Mouse (Mus musculus) limb, embryonic 11.5 days (tissue): ENCODE results near the gene Ces2b. TPM values are rescaled to one million over a fixed set of nuclear protein-coding genes. Genes with fewer than 3 reads are reported as not detected.

Experiments
- polyA plus RNA-seq: library from polyadenylated mRNA; unstranded; fragments of >200 nt; fragmentation: Nextera tagmentation; extraction: Ambion mirVana; gene quantifications from 2 replicates; pipeline ENCODE4 v1.2.1, GENCODE M21; 2014

Ces2b gene
- polyA plus RNA-seq, 1 experiment from 2014 or later: 0.20 TPM

Other genes starting within 250 kb of the Ces2b start
- gene Pdp2, start 240.1 kb upstream of the Ces2b start, polyA plus RNA-seq: 16.7 and 19.0 TPM in 2 replicates
- not detected in 2 replicates for gene Cdh16, start 207.2 kb upstream of the Ces2b start, polyA plus RNA-seq
- 6.5 and 7.6 TPM in 2 replicates for gene Rrad, start 200.2 kb upstream of the Ces2b start, polyA plus RNA-seq
- gene Ciao2b, start 189.6 kb upstream of the Ces2b start, polyA plus RNA-seq: 89.8 and 99.1 TPM in 2 replicates
- gene Ces2a, start 97.6 kb upstream of the Ces2b start, polyA plus RNA-seq: not detected in 2 replicates
- not detected in 2 replicates for gene Ces2c, start 15.5 kb downstream of the Ces2b start, polyA plus RNA-seq
- not detected in 2 replicates for gene Ces2e, start 94.7 kb downstream of the Ces2b start, polyA plus RNA-seq
- not detected in 2 replicates for gene Ces2f, start 115.8 kb downstream of the Ces2b start, polyA plus RNA-seq
- gene Ces2g, start 130.1 kb downstream of the Ces2b start, polyA plus RNA-seq: not detected in 2 replicates
- not detected in 2 replicates for gene Ces2h, start 169.3 kb downstream of the Ces2b start, polyA plus RNA-seq
- gene Ces3a, start 217.0 kb downstream of the Ces2b start, polyA plus RNA-seq: not detected in 2 replicates